Mouse (Mus musculus): ENCODE data around the gene Usp50. TPM values are rescaled to one million over a fixed set of nuclear protein-coding genes. Genes with fewer than 3 reads are reported as not detected.

Usp50 gene
- polyA plus RNA-seq, 1 experiment from 2014 or later: 3.8 TPM

DNA sequence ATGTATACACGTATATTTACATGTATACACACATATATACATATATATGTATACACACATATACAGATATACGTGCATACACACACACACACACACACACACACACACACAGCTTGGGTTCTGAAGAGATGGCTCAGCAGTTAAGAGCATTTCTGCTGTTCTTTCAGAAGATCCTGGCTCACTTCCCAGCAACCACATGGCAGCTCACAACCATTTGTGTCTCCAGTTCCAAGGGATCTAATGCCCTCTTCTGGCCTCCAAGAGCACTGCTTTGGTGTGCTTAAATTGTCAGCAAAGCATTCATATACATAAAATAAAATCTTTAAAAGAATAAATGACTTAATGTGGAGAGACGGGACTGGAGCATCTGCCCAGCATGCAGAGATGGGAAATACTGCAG is 837 bp downstream of the Usp50 start:
- DNase-seq (ENCODE audit: low spot score) (no peak), ATAC-seq (replicated peaks; ENCODE audit: low FRiP score) (no peak)
- Histone ChIP-seq H3K9ac (ENCODE audit: low read depth, low read length) (no peak overlapping the region), H3K27ac (ENCODE audit: low read depth, low read length) (no peak overlapping the region), H3K27me3 (replicated peaks; ENCODE audit: control insufficient read depth, insufficient read depth, low read length) (no peaks in the 10 kb centered on the region), H3K9me3 (ENCODE audit: control insufficient read depth, low read length) (no peaks in the 10 kb centered on the region), H3K36me3 (ENCODE audit: control insufficient read depth, insufficient read depth, low read length) (no peaks in the 10 kb centered on the region), H3K4me3 (ENCODE audit: low read depth, low read length) (no peak overlapping the region), H3K4me1 (replicated peaks; ENCODE audit: control insufficient read depth, insufficient read depth, low read length) (no peaks in the 10 kb centered on the region), H3K4me2 (no peak overlapping the region)
- WGBS: 83% methylated on average over 3 of the region's 3 CpGs

DNA sequence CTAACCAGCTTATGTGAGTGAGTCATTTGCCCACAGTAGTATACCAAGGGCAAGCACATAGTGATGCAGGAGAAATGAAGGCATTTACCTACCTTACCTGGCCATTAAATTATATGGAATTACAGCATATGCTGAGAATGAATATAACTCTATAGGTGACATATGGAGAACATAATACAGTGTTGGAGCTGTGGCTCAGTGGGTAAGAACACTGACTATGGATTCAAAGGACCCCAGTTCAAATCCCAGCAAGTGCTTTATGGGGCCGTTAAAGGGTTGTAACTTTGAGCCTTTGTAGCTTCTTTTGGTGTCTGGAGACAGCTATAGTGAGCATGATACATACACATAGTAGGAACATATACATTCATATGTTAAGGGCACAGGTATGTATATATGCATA is 1.8 kb downstream of the Usp50 start:
- H3K36me3 ChIP-seq (ENCODE audit: control insufficient read depth, insufficient read depth, low read length): no peaks in the 10 kb centered on the region
- ATAC-seq (replicated peaks; ENCODE audit: low FRiP score): no peak
- H3K27ac ChIP-seq (ENCODE audit: low read depth, low read length): no peak overlapping the region
- no peaks in the 10 kb centered on the region for H3K9me3 ChIP-seq (ENCODE audit: control insufficient read depth, low read length)
- no peak overlapping the region for H3K9ac ChIP-seq (ENCODE audit: low read depth, low read length)
- H3K4me1 ChIP-seq (replicated peaks; ENCODE audit: control insufficient read depth, insufficient read depth, low read length): no peaks in the 10 kb centered on the region
- no peaks in the 10 kb centered on the region for H3K27me3 ChIP-seq (replicated peaks; ENCODE audit: control insufficient read depth, insufficient read depth, low read length)
- no peak for DNase-seq (ENCODE audit: low spot score)
- H3K4me3 ChIP-seq (ENCODE audit: low read depth, low read length): no peak overlapping the region
- no peak overlapping the region for H3K4me2 ChIP-seq
- 78% methylated on average over 1 of the region's 1 CpGs for WGBS

DNA sequence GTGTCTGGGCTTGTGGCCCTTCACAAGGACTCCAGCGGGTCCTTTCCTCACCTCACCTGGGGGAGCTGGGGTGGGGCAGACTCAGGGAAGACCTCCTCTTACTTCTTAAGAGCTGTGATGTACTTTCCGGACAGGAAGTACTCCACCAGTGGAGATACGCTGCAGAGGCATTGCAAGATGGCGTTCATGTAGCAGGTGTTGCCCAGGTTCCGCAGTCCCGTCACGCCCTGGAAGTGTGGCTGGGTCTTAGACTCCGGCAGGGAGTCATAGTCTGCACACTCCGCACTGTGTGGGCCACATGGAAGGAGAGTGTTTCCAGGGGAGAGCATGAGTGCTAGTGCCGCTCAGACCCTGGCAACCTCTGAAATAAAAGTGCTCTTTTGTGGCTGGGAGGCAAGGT is 3.0 kb downstream of the Usp50 start:
- 86% methylated on average over 10 of the region's 10 CpGs for WGBS
- no peak for ATAC-seq (replicated peaks; ENCODE audit: low FRiP score)

DNA sequence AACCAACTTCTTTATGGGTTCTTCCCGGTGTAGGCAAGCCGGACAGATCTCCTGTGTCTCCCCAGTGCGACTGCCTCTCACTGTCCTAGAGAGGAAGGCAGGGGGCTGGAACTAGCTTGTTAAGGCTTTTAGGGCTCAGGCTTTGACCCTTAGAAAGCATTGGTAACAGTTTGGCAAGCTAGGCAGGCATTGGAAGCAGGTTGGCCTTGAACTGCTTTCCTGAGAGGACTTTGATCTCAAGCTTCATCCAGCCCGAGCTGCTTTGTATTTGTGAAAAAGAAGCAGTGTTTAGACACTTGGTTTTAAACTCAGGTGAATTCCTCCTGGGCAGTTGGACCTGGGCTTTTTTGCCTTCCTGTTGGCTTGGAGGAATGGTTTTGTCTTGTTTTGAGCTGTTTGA is 4.5 kb downstream of the Usp50 start:
- Histone ChIP-seq H3K4me3 (ENCODE audit: low read depth, low read length) (no peak overlapping the region), H3K27me3 (replicated peaks; ENCODE audit: control insufficient read depth, insufficient read depth, low read length) (no peaks in the 10 kb centered on the region), H3K27ac (ENCODE audit: low read depth, low read length) (no peak overlapping the region), H3K4me1 (replicated peaks; ENCODE audit: control insufficient read depth, insufficient read depth, low read length) (no peaks in the 10 kb centered on the region), H3K9ac (ENCODE audit: low read depth, low read length) (no peak overlapping the region), H3K36me3 (ENCODE audit: control insufficient read depth, insufficient read depth, low read length) (no peaks in the 10 kb centered on the region), H3K4me2 (no peak overlapping the region), H3K9me3 (ENCODE audit: control insufficient read depth, low read length) (no peaks in the 10 kb centered on the region)
- no peak for ATAC-seq (replicated peaks; ENCODE audit: low FRiP score)
- WGBS: 79% methylated on average over 4 of the region's 4 CpGs
- DNase-seq (ENCODE audit: low spot score): no peak

More for the DNA sequence above, 3.0 kb downstream of the Usp50 start:
- H3K4me1 ChIP-seq (replicated peaks; ENCODE audit: control insufficient read depth, insufficient read depth, low read length): no peaks in the 10 kb centered on the region
- no peaks in the 10 kb centered on the region for H3K36me3 ChIP-seq (ENCODE audit: control insufficient read depth, insufficient read depth, low read length)
- no peak overlapping the region for H3K27ac ChIP-seq (ENCODE audit: low read depth, low read length)
- no peaks in the 10 kb centered on the region for H3K27me3 ChIP-seq (replicated peaks; ENCODE audit: control insufficient read depth, insufficient read depth, low read length)
- no peaks in the 10 kb centered on the region for H3K9me3 ChIP-seq (ENCODE audit: control insufficient read depth, low read length)
- no peak for DNase-seq (ENCODE audit: low spot score)
- H3K4me3 ChIP-seq (ENCODE audit: low read depth, low read length): no peak overlapping the region
- no peak overlapping the region for H3K9ac ChIP-seq (ENCODE audit: low read depth, low read length)
- H3K4me2 ChIP-seq: no peak overlapping the region

DNA sequence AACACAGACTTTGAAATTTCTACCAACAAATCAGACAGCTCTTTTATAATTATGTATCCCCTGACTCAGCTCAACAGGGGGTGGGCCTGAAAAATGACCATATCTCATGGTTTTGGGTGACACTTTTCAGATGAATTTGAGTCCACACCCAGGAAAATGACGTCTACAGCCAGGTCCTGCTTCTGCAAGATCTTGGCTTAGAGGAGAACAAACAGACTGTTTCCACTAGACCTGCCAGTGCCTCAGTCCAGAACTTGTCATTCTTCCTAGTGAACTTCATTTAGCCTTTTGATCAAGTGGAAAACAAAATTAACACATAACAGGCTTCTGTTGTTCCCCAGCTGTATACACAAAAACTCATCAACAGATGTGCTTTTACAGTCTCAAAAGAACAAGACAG is 6.9 kb downstream of the Usp50 start:
- Histone ChIP-seq H3K27ac (ENCODE audit: low read depth, low read length) (no peak overlapping the region), H3K9ac (ENCODE audit: low read depth, low read length) (no peak overlapping the region), H3K36me3 (ENCODE audit: control insufficient read depth, insufficient read depth, low read length) (no peaks in the 10 kb centered on the region), H3K9me3 (ENCODE audit: control insufficient read depth, low read length) (no peaks in the 10 kb centered on the region), H3K4me2 (no peak overlapping the region), H3K4me3 (ENCODE audit: low read depth, low read length) (no peak overlapping the region), H3K27me3 (replicated peaks; ENCODE audit: control insufficient read depth, insufficient read depth, low read length) (no peaks in the 10 kb centered on the region), H3K4me1 (replicated peaks; ENCODE audit: control insufficient read depth, insufficient read depth, low read length) (no peaks in the 10 kb centered on the region)
- DNase-seq (ENCODE audit: low spot score) (no peak), ATAC-seq (replicated peaks; ENCODE audit: low FRiP score) (no peak)
- WGBS: 54% methylated on average over 1 of the region's 1 CpGs

DNA sequence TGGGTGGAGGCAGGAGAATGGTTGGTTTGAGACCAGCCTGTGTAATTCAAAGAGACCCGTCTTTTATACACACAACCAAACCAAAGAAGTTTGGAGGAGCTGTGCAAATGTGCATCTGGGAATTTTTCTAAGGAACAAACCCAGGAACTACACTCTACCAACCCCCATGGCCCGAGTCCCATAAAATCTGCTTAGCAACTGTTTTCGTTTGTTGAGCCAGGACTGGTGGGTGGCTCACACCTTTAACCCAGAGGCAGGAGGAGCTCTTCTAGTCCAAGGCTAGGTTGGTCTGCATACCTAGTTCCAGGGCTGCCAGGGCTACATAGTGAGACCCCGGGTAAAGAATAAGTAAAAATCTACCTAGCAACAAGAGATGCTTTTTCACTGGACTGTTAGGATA is 7.3 kb downstream of the Usp50 start:
- Histone ChIP-seq H3K36me3 (ENCODE audit: control insufficient read depth, insufficient read depth, low read length) (no peaks in the 10 kb centered on the region), H3K9me3 (ENCODE audit: control insufficient read depth, low read length) (no peaks in the 10 kb centered on the region), H3K9ac (ENCODE audit: low read depth, low read length) (no peak overlapping the region), H3K27ac (ENCODE audit: low read depth, low read length) (no peak overlapping the region), H3K27me3 (replicated peaks; ENCODE audit: control insufficient read depth, insufficient read depth, low read length) (no peaks in the 10 kb centered on the region), H3K4me2 (no peak overlapping the region), H3K4me3 (ENCODE audit: low read depth, low read length) (no peak overlapping the region), H3K4me1 (replicated peaks; ENCODE audit: control insufficient read depth, insufficient read depth, low read length) (no peaks in the 10 kb centered on the region)
- DNase-seq (ENCODE audit: low spot score) (no peak), ATAC-seq (replicated peaks; ENCODE audit: low FRiP score) (no peak)
- WGBS: 57% methylated on average over 4 of the region's 4 CpGs

DNA sequence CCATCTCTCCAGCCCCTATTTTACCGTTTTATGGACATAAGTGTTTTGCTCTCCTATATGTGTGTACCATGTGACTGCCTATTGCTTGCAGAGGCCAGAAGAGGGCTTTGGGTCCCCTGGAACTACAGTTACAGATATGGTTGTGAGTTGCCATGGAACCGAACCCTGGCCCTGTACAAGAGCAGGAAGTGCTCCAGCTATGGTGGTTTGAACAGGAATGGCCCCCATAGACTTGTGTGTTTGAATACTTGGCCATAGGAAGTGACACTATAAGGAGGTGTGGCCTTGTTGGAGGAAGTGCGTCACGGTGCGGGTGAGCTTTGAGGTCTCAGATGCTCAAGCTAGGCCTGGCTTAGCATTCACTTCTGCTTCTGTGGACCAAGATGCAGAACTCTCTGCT is 11.1 kb downstream of the Usp50 start:
- Histone ChIP-seq H3K9me3 (ENCODE audit: control insufficient read depth, low read length) (no peaks in the 10 kb centered on the region), H3K27me3 (replicated peaks; ENCODE audit: control insufficient read depth, insufficient read depth, low read length) (no peaks in the 10 kb centered on the region), H3K4me3 (ENCODE audit: low read depth, low read length) (no peak overlapping the region), H3K4me2 (no peak overlapping the region), H3K4me1 (replicated peaks; ENCODE audit: control insufficient read depth, insufficient read depth, low read length) (no peaks in the 10 kb centered on the region), H3K9ac (ENCODE audit: low read depth, low read length) (no peak overlapping the region), H3K27ac (ENCODE audit: low read depth, low read length) (no peak overlapping the region), H3K36me3 (ENCODE audit: control insufficient read depth, insufficient read depth, low read length) (no peaks in the 10 kb centered on the region)
- no peak for ATAC-seq (replicated peaks; ENCODE audit: low FRiP score)
- DNase-seq (ENCODE audit: low spot score): no peak
- 77% methylated on average over 5 of the region's 5 CpGs for WGBS

DNA sequence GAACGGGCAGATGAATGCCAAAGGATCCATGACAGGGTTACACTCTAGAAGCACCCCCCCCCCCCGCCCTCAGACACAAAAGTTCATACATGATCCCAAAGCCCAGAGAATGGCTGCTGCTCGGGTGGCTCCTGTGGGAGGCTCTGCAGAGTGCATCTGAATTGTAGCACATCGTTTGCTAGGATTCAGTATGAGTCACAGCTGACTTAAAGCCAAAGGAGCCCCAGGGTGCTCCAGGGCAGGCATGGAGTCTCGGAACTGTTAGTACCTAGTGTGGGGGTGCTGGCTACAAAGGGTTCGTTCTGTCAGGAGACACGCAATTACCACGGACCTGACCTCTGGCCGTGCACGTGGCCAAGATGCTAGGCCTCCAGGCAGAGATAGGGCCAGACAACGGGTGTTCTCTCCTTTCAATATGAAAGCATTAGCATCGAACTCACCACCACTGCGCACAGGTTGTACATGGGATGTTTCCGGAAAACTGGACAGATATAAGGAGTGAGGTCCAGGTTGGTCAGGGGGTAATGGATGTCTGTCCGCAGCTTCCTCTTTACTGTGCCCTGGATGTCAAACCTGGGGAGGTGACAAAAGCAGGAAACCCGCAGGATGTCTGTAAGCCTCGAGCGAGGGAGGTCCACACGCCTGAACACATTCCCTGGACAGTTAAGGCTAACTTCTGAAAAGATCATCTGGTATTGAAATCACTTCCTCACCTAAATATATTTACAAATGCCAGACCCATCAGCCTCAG is 13.7 kb downstream of the Usp50 start:
- Histone ChIP-seq H3K27me3 (replicated peaks; ENCODE audit: control insufficient read depth, insufficient read depth, low read length) (no peaks in the 10 kb centered on the region), H3K4me2 (no peak overlapping the region), H3K9me3 (ENCODE audit: control insufficient read depth, low read length) (no peaks in the 10 kb centered on the region), H3K36me3 (ENCODE audit: control insufficient read depth, insufficient read depth, low read length) (no peaks in the 10 kb centered on the region), H3K27ac (ENCODE audit: low read depth, low read length) (no peak overlapping the region), H3K4me1 (replicated peaks; ENCODE audit: control insufficient read depth, insufficient read depth, low read length) (no peaks in the 10 kb centered on the region), H3K4me3 (ENCODE audit: low read depth, low read length) (no peak overlapping the region), H3K9ac (ENCODE audit: low read depth, low read length) (no peak overlapping the region)
- DNase-seq (ENCODE audit: low spot score) (no peak), ATAC-seq (replicated peaks; ENCODE audit: low FRiP score) (no peak)
- 70% methylated on average over 19 of the region's 19 CpGs for WGBS

DNA sequence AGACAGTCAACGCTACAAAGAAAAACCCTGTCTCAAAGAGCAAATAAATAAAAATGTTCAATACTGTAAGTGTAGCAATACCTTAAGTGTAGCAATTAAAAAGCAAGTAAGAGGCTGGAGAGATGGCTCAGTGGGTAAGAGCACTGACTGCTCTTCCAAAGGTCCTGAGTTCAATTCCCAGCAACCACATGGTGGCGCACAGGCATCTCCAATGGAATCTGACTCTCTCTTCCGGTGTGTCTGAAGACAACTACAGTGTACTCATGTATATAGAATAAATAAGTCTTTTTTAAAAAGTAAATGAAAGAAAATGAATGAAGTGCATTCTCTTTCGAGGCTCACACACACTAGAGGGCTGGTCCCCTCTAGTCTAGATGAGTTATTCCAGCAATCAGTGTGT is 15.1 kb downstream of the Usp50 start:
- no peak overlapping the region for H3K27ac ChIP-seq (ENCODE audit: low read depth, low read length)
- H3K27me3 ChIP-seq (replicated peaks; ENCODE audit: control insufficient read depth, insufficient read depth, low read length): no peaks in the 10 kb centered on the region
- WGBS: 67% methylated on average over 4 of the region's 4 CpGs
- no peaks in the 10 kb centered on the region for H3K36me3 ChIP-seq (ENCODE audit: control insufficient read depth, insufficient read depth, low read length)
- H3K9me3 ChIP-seq (ENCODE audit: control insufficient read depth, low read length): no peaks in the 10 kb centered on the region
- ATAC-seq (replicated peaks; ENCODE audit: low FRiP score) (no peak), DNase-seq (ENCODE audit: low spot score) (no peak)
- H3K9ac ChIP-seq (ENCODE audit: low read depth, low read length): no peak overlapping the region
- H3K4me2 ChIP-seq: no peak overlapping the region
- no peaks in the 10 kb centered on the region for H3K4me1 ChIP-seq (replicated peaks; ENCODE audit: control insufficient read depth, insufficient read depth, low read length)
- H3K4me3 ChIP-seq (ENCODE audit: low read depth, low read length): no peak overlapping the region
